Mouse (Mus musculus) thymus, adult 2 months (tissue): Measurements from ENCODE around the gene Klf15. TPM values are rescaled to one million over a fixed set of nuclear protein-coding genes. Genes with fewer than 3 reads are reported as not detected.

Experiments used
- DNase-seq: peaks from one replicate; pipeline ENCODE4 v3.0.0; 2021
- H3K27ac ChIP-seq: fragments of 200-500 bp; 2 replicates; pipeline ENCODE4 v1.5.1; 2012; ENCODE audit warnings: low read length, control low read depth; ENCODE audit not compliant: control insufficient read depth, insufficient read depth
- H3K27me3 ChIP-seq: fragments of 200-500 bp; 2 replicates; pipeline ENCODE4 v1.6.1; 2012; ENCODE audit warnings: mild to moderate bottlenecking, low read length, moderate library complexity, mixed read lengths; ENCODE audit not compliant: control insufficient read depth, insufficient read depth
- H3K36me3 ChIP-seq: fragments of 200-500 bp; 2 replicates; pipeline ENCODE4 v1.6.1; 2012; ENCODE audit warnings: mild to moderate bottlenecking, low read length, moderate library complexity; ENCODE audit not compliant: control insufficient read depth, insufficient read depth
- H3K4me1 ChIP-seq: fragments of 200-500 bp; replicated peaks from 2 replicates; pipeline ENCODE4 v1.6.1; 2012; ENCODE audit warnings: low read length; ENCODE audit not compliant: control insufficient read depth, insufficient read depth
- H3K4me3 ChIP-seq: fragments of 200-500 bp; 2 replicates; pipeline ENCODE4 v1.5.1; 2012; ENCODE audit warnings: mild to moderate bottlenecking, low read length, control low read depth, moderate library complexity; ENCODE audit not compliant: control insufficient read depth, insufficient read depth
- CTCF ChIP-seq: fragments of 200-500 bp; IDR thresholded peaks from 2 replicates; pipeline ENCODE4 v1.5.1; 2012; ENCODE audit warnings: mild to moderate bottlenecking, control low read depth, low read length, moderate library complexity, borderline replicate concordance; ENCODE audit not compliant: control insufficient read depth, poor library complexity, insufficient read depth; ENCODE audit errors: extremely low read depth
- POLR2A ChIP-seq: fragments of 200-500 bp; IDR thresholded peaks from 2 replicates; pipeline ENCODE4 v1.6.1; 2012; ENCODE audit warnings: mild to moderate bottlenecking, low read length, control low read depth, moderate library complexity; ENCODE audit not compliant: control insufficient read depth, poor library complexity, insufficient read depth; ENCODE audit errors: extremely low read depth
- WGBS: fragments of 180-500 bp; shearing (Covaris S2); methylation state at CpG from one replicate; pipeline ENCODE4 v1.1.7; 2018; 5-methylcytosine and 5-hydroxymethylcytosine counted together
- polyA plus RNA-seq: library from polyadenylated mRNA; depleted of rRNA; stranded (reverse); fragments of >200 nt; gene quantifications from 2 replicates; pipeline ENCODE4 v1.2.3, GENCODE M21; 2012

Klf15 gene
- polyA plus RNA-seq, 1 experiment, result 23.8 TPM

DNA sequence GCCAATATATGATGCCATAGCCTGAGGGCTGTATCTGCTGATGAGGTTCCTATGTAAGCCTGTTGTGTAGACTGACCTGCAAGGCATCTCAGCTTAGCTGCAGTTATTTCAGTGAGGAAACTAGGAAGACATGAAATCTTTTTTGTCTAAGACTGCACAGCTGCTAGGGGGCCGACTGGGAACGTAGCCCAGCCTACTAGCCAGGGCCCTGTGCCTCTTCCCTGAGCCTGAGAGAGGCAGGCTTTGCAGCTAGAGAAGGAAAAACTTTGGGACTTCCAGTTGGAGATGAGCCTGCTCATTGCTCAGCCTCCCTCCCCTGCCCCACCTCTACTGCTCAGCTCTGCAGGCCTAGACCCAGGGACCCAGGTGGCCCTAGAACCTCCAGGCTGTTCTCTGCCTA, 30.9 kb upstream of the Klf15 start:
- WGBS, result 89% methylated on average over 2 of the region's 2 CpGs
- Histone ChIP-seq H3K4me3 (no peak overlapping the region), H3K36me3 (no peaks in the 10 kb centered on the region), H3K27ac (no peak overlapping the region), H3K4me1 (peaks cover 6% of the 10 kb centered on the region; the same call in 1 of the 2 replicates), H3K27me3 (no peaks in the 10 kb centered on the region; the same call in 1 of the 2 replicates)
- TF ChIP-seq CTCF (no peak), POLR2A (no peak)
- no peak for DNase-seq

DNA sequence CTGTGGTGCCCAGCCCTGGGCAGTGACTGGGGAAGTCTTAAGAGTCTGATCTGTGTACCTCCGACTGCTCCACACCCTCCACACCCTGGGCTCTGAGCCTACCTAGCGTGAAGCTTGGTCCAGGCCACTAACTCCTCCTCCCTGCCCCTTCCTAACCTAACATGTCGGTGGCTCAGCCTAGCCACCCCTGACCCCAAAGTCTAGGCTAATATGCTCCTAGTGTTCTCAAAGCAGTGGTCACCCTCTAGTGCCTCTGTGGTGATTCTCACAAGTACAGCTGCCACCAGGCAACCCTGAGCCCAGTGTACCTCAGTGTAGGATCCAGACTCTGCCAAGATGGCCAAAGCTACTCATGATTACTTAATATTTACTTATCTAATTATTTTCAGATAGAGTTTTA, 27.7 kb upstream of the Klf15 start:
- Histone ChIP-seq H3K36me3 (no peaks in the 10 kb centered on the region), H3K4me3 (no peak overlapping the region), H3K4me1 (no peaks in the 10 kb centered on the region), H3K27me3 (no peaks in the 10 kb centered on the region), H3K27ac (no peak overlapping the region)
- DNase-seq, result no peak
- TF ChIP-seq POLR2A (no peak), CTCF (no peak)
- WGBS, result 80% methylated on average over 3 of the region's 3 CpGs

DNA sequence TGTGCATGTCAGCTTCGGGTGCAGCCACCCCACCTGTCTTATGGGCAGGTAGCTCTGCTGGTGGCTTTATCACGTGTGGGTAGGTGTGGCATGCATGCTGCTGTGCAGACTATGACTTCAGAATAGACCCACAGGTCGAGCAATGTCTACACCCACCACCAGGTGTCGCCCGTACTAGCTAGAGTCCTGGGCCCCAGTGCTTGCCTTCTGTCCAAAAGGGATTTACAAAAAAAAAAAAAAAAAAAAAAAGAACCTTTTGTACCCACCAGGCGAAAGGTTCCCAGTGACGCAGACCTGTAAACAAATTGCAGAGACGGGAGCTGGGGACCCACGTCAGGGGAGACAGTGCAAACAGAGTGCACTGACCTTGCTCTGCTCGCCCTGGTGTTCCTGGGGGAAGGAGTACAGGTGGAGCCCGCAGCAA, 27.2 kb upstream of the Klf15 start:
- Histone ChIP-seq H3K27me3 (no peaks in the 10 kb centered on the region), H3K4me3 (no peak overlapping the region), H3K27ac (no peak overlapping the region), H3K36me3 (no peaks in the 10 kb centered on the region), H3K4me1 (no peaks in the 10 kb centered on the region)
- no peak for TF ChIP-seq POLR2A
- TF ChIP-seq CTCF, result peak; percentile 30; the same call in 1 of the 2 replicates
- peak; percentile 73 for DNase-seq
- WGBS, result 29% methylated on average over 11 of the region's 11 CpGs

DNA sequence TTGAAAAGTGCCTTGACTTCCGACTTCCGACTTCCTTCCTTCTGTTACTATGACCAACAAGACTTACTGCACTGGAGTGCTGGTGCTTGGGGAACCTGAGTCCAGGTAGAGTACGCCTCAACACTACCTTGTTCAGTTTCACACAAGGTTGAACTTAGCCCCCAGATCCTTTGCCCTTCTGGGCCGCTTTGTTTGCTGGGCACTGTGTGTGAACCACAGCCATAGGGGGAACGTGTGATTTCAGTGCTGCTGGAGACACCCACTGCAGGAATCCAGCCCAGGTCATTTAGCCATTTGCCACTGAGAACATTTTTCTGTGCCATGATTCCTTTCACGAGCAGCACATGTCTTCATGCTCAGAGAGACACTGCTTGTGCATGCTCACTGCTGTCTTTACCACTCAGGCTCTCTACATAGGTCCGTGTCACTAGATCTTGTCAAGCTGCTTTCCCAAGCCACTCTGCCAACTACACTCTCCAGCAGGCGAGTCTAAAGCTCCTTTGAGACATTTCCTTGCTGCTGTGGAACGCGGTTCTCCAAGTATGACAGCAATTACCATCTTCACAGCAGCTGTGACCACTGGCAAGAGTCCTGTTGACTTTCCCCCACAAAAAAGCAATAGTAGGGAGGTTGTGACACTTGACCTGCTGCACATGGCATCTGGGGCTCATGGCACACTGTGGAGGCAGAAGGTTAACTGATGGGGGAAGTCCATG, 26.0 kb upstream of the Klf15 start:
- H3K27me3 ChIP-seq, result no peaks in the 10 kb centered on the region
- 88% methylated on average over 10 of the region's 10 CpGs for WGBS
- H3K36me3 ChIP-seq, result no peaks in the 10 kb centered on the region
- H3K4me3 ChIP-seq, result no peak overlapping the region
- H3K27ac ChIP-seq, result no peak overlapping the region
- DNase-seq, result no peak
- H3K4me1 ChIP-seq, result no peaks in the 10 kb centered on the region
- TF ChIP-seq CTCF, result no peak
- TF ChIP-seq POLR2A, result no peak

DNA sequence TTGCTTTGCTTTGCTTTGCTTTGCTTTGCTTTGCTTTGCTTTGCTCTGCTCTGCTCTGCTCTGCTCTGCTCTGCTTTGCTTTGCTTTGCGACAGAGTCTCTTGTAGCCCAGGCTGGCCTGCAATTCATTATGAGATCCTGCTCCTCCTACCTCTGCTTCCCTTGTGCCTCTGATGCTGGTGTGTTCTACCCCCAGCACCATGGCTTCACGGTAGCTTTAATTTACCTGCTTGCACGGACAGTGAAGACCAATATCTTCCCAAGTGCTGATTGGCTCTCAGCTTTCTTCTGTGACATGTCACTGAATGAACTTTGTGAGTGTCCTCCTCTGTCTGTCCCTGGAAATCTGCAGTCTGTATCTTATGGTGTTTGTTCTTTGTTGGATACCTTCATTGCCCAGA, 25.3 kb upstream of the Klf15 start:
- H3K36me3 ChIP-seq, result no peaks in the 10 kb centered on the region

DNA sequence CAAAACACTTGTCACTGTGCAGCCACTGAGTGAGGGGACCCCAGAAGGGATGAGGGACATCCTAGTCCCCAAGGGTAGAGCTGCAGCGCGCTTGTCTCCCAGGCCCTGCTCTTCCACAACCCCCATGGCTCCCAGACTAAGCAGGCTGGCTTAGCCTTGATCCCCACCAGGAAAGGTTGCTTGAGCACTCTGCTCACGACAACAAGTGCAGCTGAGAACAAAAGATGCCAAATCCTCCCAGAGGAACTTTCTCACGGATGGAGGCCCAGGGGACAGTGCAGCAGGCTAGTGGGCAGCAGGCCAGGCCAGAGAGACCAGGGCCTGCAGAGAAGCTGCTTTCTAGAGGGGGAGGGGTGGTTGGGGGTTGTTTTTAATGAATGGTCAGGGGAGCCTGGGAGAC, 15.5 kb upstream of the Klf15 start:
- Histone ChIP-seq H3K27me3 (no peaks in the 10 kb centered on the region), H3K36me3 (no peaks in the 10 kb centered on the region), H3K4me3 (no peak overlapping the region), H3K4me1 (no peaks in the 10 kb centered on the region), H3K27ac (no peak overlapping the region)
- WGBS, result 84% methylated on average over 4 of the region's 4 CpGs
- no peak for TF ChIP-seq CTCF
- TF ChIP-seq POLR2A, result no peak
- no peak for DNase-seq

More for the DNA sequence above, 25.3 kb upstream of the Klf15 start:
- Histone ChIP-seq H3K27ac (no peak overlapping the region), H3K4me1 (no peaks in the 10 kb centered on the region), H3K4me3 (no peak overlapping the region), H3K27me3 (no peaks in the 10 kb centered on the region)
- WGBS, result 95% methylated on average over 3 of the region's 3 CpGs
- TF ChIP-seq POLR2A (no peak), CTCF (no peak)
- no peak for DNase-seq
